Mouse (Mus musculus) cortical plate, adult 2 months (tissue): ENCODE measurements around the gene Dcaf5. TPM values are rescaled to one million over a fixed set of nuclear protein-coding genes. Genes with fewer than 3 reads are reported as not detected.

Source experiments
- H3K27ac ChIP-seq: fragments of 200-500 bp; 2 replicates; pipeline ENCODE4 v1.5.1; 2012; ENCODE audit warnings: low read length, control low read depth, inconsistent platforms; ENCODE audit not compliant: insufficient read depth
- H3K4me1 ChIP-seq: fragments of 200-500 bp; 2 replicates; pipeline ENCODE4 v1.6.1; 2011; ENCODE audit warnings: low read length; ENCODE audit not compliant: control insufficient read depth, insufficient read depth
- H3K4me3 ChIP-seq: fragments of 200-500 bp; 2 replicates; pipeline ENCODE4 v1.5.1; 2011; ENCODE audit warnings: mild to moderate bottlenecking, low read length, control low read depth; ENCODE audit not compliant: insufficient read depth
- CTCF ChIP-seq: fragments of 200-500 bp; IDR thresholded peaks from 2 replicates; pipeline ENCODE4 v1.5.1; 2011; ENCODE audit warnings: mild to moderate bottlenecking, control low read depth, low read length; ENCODE audit not compliant: insufficient read depth; ENCODE audit errors: extremely low read depth
- POLR2A ChIP-seq: fragments of 200-500 bp; IDR thresholded peaks from 2 replicates; pipeline ENCODE4 v1.6.1; 2011; ENCODE audit warnings: mild to moderate bottlenecking, low read length, control low read depth; ENCODE audit not compliant: insufficient read depth; ENCODE audit errors: extremely low read depth
- polyA plus RNA-seq: library from polyadenylated mRNA; depleted of rRNA; stranded (reverse); fragments of >200 nt; gene quantifications from 2 replicates; pipeline ENCODE4 v1.2.3, GENCODE M21; 2012

Gene Dcaf5
- polyA plus RNA-seq, 1 experiment: 51.2 TPM

DNA sequence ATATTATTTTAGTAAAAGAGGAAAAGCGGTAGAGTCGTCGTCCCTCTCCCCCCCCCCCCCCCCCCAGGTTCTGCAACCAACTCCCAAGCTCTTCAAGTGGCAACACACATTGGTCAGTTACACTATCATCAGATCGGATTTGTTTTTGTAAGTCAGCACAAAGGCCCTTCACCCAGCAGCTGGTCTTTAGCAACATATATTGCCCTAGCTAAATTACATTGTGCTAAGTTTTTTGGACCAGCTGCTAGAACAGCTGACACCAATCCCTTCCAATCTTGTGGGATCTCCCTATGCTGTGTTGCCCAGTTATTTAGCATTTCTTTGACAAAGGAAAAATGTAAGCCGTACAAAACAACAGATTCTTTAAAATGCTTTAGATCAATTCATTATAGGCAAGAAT, 21.6 kb upstream of the Dcaf5 start:
- no peak overlapping the region for H3K27ac ChIP-seq
- H3K4me3 ChIP-seq: no peak overlapping the region
- no peaks in the 10 kb centered on the region for H3K4me1 ChIP-seq
- TF ChIP-seq POLR2A (no peak), CTCF (no peak)

DNA sequence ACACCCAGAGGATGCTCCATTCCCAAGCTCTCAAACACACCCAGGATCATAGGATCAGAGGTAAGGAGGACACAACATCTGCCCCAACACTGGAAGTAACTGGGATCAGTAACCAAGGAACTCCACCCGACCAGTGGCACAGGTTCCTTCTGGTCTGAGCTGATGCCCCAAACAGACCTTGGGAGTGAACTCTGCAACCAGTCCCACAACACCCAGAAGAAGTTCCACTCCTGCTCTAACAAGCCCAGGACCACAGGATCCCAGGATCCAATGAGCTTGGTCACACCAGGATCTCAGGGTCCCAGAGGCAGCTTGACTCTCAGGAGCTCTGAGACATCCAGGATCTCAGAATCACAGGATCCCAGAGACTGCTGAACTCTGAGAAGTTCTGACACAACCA, 17.1 kb upstream of the Dcaf5 start:
- Histone ChIP-seq H3K4me3 (no peak overlapping the region), H3K4me1 (no peaks in the 10 kb centered on the region), H3K27ac (no peak overlapping the region)
- no peak for TF ChIP-seq POLR2A
- TF ChIP-seq CTCF: no peak

DNA sequence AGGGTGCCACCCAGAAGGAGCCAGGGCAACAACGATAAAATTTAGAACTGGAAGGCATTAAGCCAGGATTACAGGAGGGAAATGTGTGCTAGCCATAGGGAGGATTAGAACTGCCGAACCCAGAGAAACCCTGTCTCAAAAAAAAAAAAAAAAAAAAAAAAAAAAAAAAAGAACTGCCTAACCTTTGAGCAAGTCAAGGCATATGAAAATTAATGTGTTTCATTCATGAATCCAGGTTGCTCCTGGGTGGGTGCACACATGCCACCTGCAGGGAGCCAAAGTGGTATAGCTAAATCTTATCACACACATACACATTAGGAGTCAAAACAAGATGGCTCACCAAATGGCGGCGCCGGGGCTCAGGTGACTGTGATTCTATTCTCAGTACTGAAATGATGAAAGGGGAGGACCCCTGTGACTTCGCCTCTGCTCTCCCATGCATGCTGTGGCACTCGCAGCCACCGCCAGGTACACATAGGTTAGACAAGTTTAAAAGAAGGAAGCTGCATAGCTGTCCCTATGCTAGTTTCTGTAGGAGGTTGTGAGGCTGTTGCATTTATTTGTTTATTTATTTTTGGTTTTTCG, 8.2 kb upstream of the Dcaf5 start:
- Histone ChIP-seq H3K4me1 (no peaks in the 10 kb centered on the region), H3K4me3 (no peak overlapping the region), H3K27ac (no peak overlapping the region)
- TF ChIP-seq CTCF (no peak), POLR2A (no peak)

DNA sequence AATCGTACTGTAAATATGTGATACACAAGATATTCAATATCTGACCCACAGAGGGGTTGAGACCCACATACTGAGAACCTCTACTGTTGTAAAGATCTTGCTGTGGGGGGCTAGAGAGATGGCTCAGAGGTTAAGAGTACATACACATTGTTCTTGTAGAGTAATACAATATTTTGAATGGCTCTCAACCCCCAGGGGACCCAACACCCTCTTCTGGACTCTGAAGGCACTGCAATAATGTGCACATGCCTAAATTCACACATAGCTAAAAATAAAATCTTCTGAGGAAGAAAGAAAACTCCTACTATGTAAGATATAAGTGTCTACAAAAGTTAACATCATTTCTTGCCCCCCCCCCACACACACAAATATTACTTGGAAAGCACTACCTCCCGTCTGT, 4.6 kb upstream of the Dcaf5 start:
- no peaks in the 10 kb centered on the region for H3K4me1 ChIP-seq
- TF ChIP-seq CTCF (peak; percentile 17; the same call in 1 of the 2 replicates), POLR2A (no peak)
- no peak overlapping the region for H3K4me3 ChIP-seq
- H3K27ac ChIP-seq: no peak overlapping the region

DNA sequence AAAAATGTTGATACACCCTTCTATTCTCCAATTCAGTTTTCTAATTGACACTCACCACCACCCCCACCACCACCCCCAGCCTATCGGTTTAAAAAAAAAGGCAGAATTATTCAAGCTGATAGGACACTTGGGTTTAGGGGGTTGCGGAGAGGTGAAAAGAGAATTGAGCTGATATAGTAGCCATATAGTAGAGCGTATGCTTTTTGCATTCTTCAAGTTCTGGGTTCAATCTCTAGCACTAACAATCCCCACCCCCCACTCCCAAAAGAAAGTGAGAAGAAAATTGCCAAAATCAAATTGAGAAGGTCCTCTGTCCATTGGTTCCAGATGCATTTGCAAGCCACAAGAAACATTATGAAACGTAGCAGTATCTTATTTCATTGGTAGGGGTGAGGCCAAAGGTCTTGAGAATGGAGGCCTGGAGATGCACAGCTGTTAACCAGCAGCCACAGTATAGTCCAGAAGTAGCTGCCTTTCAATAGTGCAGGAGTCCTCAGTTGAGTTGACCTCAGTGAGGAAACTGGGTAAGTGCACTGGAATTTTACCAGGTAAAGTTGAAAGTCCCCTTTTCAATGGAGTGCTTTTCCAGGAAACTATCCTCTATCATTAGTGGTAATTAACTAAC, 762 bp upstream of the Dcaf5 start:
- Histone ChIP-seq H3K4me1 (peaks cover 6% of the 10 kb centered on the region; the same call in 1 of the 2 replicates), H3K4me3 (peak overlapping the region; percentile 92), H3K27ac (peak overlapping the region; percentile 98; the same call in 1 of the 2 replicates)
- TF ChIP-seq POLR2A: no peak
- TF ChIP-seq CTCF: no peak

DNA sequence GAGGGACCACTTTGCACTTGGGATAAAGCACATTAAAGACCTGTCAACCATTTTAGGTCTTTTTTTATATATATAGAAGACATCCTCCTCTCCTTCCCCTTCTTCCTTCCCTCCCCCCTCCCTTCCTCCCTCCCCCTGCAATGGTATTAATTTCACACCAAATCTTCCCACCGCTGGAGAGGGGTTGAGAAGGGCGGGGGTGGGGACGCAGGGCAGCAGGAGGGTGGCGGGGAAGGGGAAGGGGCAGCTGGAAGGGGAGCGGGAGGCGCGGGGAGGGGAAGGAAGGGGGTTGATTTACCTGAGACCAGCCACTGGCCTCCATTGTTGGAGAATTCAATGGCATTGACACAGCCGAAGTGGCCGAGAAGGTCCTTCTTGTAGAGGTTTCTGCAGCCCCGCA, 514 bp downstream of the Dcaf5 start:
- Histone ChIP-seq H3K27ac (peak overlapping the region; percentile 92), H3K4me1 (peaks cover 6% of the 10 kb centered on the region; the same call in 1 of the 2 replicates), H3K4me3 (peak overlapping the region; percentile 92)
- TF ChIP-seq POLR2A: no peak
- TF ChIP-seq CTCF: no peak

DNA sequence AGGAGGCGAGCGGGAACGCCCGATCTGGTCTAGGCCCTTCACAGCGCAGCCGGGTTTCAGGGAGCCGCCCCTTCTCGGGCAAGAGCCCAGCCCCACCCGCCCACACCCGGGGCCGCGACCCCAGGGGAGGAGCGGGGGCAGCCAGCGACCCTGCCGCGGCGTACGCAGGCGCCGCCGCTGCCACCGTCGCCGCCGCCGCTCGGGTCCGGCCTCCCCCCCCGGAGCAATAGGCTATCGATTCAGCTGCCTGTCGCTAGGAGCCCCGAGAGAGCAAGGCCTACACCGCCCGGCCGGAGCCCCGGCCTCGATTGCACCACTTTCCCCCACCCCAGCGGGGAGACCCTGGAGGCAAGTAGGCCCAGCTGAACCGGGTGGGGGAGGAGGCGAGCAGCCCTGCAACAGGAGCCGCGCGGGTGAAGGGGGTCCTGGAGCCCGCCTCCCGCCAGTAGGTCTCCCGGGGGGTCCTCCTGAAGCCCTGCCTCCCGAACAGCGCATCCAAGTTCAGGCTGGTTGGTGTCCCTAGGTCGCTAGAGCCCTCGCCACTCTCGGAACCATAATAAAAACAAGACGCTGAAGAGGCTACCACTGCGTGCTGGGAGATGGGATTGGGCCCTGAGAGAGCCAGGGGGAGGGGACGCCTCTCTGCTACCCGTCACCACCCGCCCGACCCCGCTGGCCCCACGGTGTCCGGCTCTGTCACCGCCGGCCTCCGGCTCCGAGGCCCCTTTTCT, 1.3 kb downstream of the Dcaf5 start:
- Histone ChIP-seq H3K4me3 (peak overlapping the region; percentile 92), H3K4me1 (peaks cover 6% of the 10 kb centered on the region; the same call in 1 of the 2 replicates), H3K27ac (peak overlapping the region; percentile 43)
- no peak for TF ChIP-seq POLR2A
- no peak for TF ChIP-seq CTCF

DNA sequence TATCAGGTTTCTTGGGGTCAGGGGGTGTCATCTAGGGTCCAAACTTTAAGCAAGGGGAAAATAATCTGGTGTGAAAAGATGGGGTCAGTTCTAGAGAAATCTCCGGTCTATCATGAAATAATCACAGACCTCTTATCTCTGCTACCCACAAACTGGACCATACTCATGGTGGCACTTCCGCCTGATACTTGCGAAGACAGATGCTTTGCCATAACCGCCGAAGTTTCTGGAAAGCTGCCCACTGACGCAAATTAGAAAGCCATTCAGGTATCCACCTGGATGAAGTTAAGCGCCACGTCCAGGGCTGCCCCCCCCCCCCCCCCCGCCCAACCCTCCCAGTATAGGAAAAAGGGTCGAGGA, 1.8 kb downstream of the Dcaf5 start:
- TF ChIP-seq POLR2A: no peak
- no peak for TF ChIP-seq CTCF
- no peak overlapping the region for H3K27ac ChIP-seq
- peaks cover 6% of the 10 kb centered on the region; the same call in 1 of the 2 replicates for H3K4me1 ChIP-seq
- H3K4me3 ChIP-seq: peak overlapping the region; percentile 92

DNA sequence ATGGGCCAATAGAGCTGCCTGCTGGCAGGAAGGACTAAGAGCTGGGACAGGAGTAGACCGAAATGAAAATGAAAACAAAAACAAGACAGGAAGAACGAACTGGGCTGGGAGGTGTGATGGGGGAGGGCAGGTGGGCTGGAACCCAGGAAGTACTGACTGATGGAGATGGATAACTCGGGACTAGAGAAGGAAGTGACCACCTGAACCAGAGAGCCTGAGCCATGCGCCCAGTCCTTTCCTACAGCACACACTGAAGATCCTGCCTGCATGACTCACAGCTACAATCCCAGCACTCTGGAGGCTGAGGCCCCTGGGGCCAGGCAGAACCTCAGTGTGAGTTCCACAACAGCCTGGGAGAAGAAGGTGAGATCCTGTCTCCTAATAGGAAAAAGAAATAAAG, 3.1 kb downstream of the Dcaf5 start:
- H3K4me3 ChIP-seq: no peak overlapping the region
- TF ChIP-seq CTCF (no peak), POLR2A (no peak)
- no peak overlapping the region for H3K27ac ChIP-seq
- H3K4me1 ChIP-seq: peaks cover 6% of the 10 kb centered on the region; the same call in 1 of the 2 replicates
